Mouse (Mus musculus) hindbrain, postnatal 0 days (tissue): ENCODE measurements around the gene Gm13420. TPM values are rescaled to one million over a fixed set of nuclear protein-coding genes. Genes with fewer than 3 reads are reported as not detected.
"Not testable (repeated sequence)": the region's sequence is repeated elsewhere in the genome, so short reads cannot be mapped to it uniquely, and the experiment has no call there.

Experiments
- ATAC-seq: fragments of 200-750 bp; cut with Nextera tagmentation; 2 replicates; pipeline ENCODE4 v1.8.0; 2017; ENCODE audit warnings: mild to moderate bottlenecking, moderate TSS enrichment, moderate library complexity
- DNase-seq: peaks from one replicate; pipeline ENCODE4 v3.0.0-alpha.2; 2015; ENCODE audit warnings: low spot score
- H3K27ac ChIP-seq: fragments of 300-500 bp; sonication (generic); 2 replicates; pipeline ENCODE4 v1.5.1; 2014; ENCODE audit warnings: mild to moderate bottlenecking
- H3K27me3 ChIP-seq: fragments of 300-500 bp; sonication (generic); 2 replicates; pipeline ENCODE4 v1.6.1; 2014; ENCODE audit warnings: low read length, mixed read lengths; ENCODE audit not compliant: insufficient read depth
- H3K36me3 ChIP-seq: fragments of 300-500 bp; sonication (generic); 2 replicates; pipeline ENCODE4 v1.6.1; 2014; ENCODE audit warnings: low read length, mixed read lengths; ENCODE audit not compliant: insufficient read depth
- H3K4me1 ChIP-seq: fragments of 300-500 bp; sonication (generic); 2 replicates; pipeline ENCODE4 v1.6.1; 2014; ENCODE audit warnings: antibody characterized with exemption, low read length, mixed read lengths; ENCODE audit not compliant: insufficient read depth
- H3K4me2 ChIP-seq: fragments of 300-500 bp; sonication (generic); 2 replicates; pipeline ENCODE4 v1.6.1; 2014; ENCODE audit warnings: low read depth, mild to moderate bottlenecking, low read length, moderate library complexity, mixed read lengths
- H3K4me3 ChIP-seq: fragments of 300-500 bp; sonication (generic); 2 replicates; pipeline ENCODE4 v1.5.1; 2014; ENCODE audit warnings: low read length
- H3K9ac ChIP-seq: fragments of 300-500 bp; sonication (generic); replicated peaks from 2 replicates; pipeline ENCODE4 v1.6.1; 2014; ENCODE audit warnings: mild to moderate bottlenecking, low read length, moderate library complexity, mixed read lengths
- H3K9me3 ChIP-seq: fragments of 300-500 bp; sonication (generic); 2 replicates; pipeline ENCODE4 v1.6.1; 2016; ENCODE audit warnings: low read length, mixed read lengths
- CTCF ChIP-seq: IDR thresholded peaks from 2 replicates; pipeline ENCODE4 v1.5.1; 2016; ENCODE audit warnings: antibody characterized with exemption, control low read depth, low read depth
- WGBS: fragments of 180-500 bp; shearing (Covaris S2); extraction: QIAGEN DNeasy Blood & Tissue Kit; methylation state at CpG from one replicate; pipeline ENCODE4 v1.1.7; 2014; 5-methylcytosine and 5-hydroxymethylcytosine counted together
- polyA plus RNA-seq: library from polyadenylated mRNA; unstranded; fragments of >200 nt; fragmentation: Nextera tagmentation; extraction: Ambion mirVana; gene quantifications from 2 replicates; pipeline ENCODE4 v1.2.1, GENCODE M21; 2015
- total RNA-seq: library from RNA; depleted of rRNA; stranded (reverse); fragments of >200 nt; gene quantifications from 2 replicates; pipeline ENCODE4 v1.2.3, GENCODE M21; 2014

Gm13420 gene
- total and polyA plus RNA-seq, 2 experiments from 2014 or later, result 0.56 to 2.6 TPM

- no peak for ATAC-seq
- H3K4me3 ChIP-seq, result no peak overlapping the region
- H3K36me3 ChIP-seq, result peaks cover 27% of the 10 kb centered on the region; the same call in 1 of the 2 replicates
- no peak for TF ChIP-seq CTCF
- H3K4me2 ChIP-seq, result no peak overlapping the region
- WGBS, result 83% methylated on average over 5 of the region's 5 CpGs
- no peak for DNase-seq
- no peaks in the 10 kb centered on the region for H3K9me3 ChIP-seq
- H3K27ac ChIP-seq, result no peak overlapping the region
- no peaks in the 10 kb centered on the region for H3K4me1 ChIP-seq
- H3K9ac ChIP-seq, result no peak overlapping the region
- no peaks in the 10 kb centered on the region for H3K27me3 ChIP-seq
Measured at GRCm38 (mm10) chr2:29711877-29712276, 39.6 kb downstream of the Gm13420 start.

- no peak overlapping the region for H3K27ac ChIP-seq
- H3K9me3 ChIP-seq, result no peaks in the 10 kb centered on the region
- ATAC-seq (no peak), DNase-seq (no peak)
- no peak for TF ChIP-seq CTCF
- H3K9ac ChIP-seq, result no peak overlapping the region
- WGBS, result 67% methylated on average over 3 of the region's 3 CpGs
- H3K36me3 ChIP-seq, result peaks cover 36% of the 10 kb centered on the region
- H3K4me3 ChIP-seq, result no peak overlapping the region
- no peaks in the 10 kb centered on the region for H3K4me1 ChIP-seq
- no peaks in the 10 kb centered on the region for H3K27me3 ChIP-seq
- no peak overlapping the region for H3K4me2 ChIP-seq
Measured at GRCm38 (mm10) chr2:29711038-29711437, 40.4 kb downstream of the Gm13420 start.

GRCm38 (mm10) chr2:29708209-29708608, 43.3 kb downstream of the Gm13420 start:
- 90% methylated on average over 4 of the region's 4 CpGs for WGBS
- not testable (repeated sequence) for H3K27me3 ChIP-seq, H3K9me3 ChIP-seq, H3K4me3 ChIP-seq, H3K4me1 ChIP-seq, H3K9ac ChIP-seq, ATAC-seq, DNase-seq, H3K4me2 ChIP-seq
- Histone ChIP-seq H3K27ac (0 out of 2 replicates have a peak overlapping the region, but pooled peaks have one; percentile 74), H3K36me3 (peaks cover 49% of the 10 kb centered on the region)

GRCm38 (mm10) chr2:29707731-29708130, 43.8 kb downstream of the Gm13420 start:
- Histone ChIP-seq H3K4me2 (no peak overlapping the region), H3K27me3 (no peaks in the 10 kb centered on the region), H3K4me1 (no peaks in the 10 kb centered on the region), H3K9ac (no peak overlapping the region), H3K36me3 (peaks cover 50% of the 10 kb centered on the region), H3K27ac (peak overlapping the region; percentile 74; the same call in 1 of the 2 replicates), H3K4me3 (no peak overlapping the region), H3K9me3 (no peaks in the 10 kb centered on the region)
- peak; percentile 66; the same call in 1 of the 2 replicates for ATAC-seq
- TF ChIP-seq CTCF, result peak; percentile 58
- 74% methylated on average over 4 of the region's 4 CpGs for WGBS
- DNase-seq, result peak; percentile 49

- no peaks in the 10 kb centered on the region for H3K4me1 ChIP-seq
- TF ChIP-seq CTCF, result no peak
- ATAC-seq (0 out of 2 replicates have a peak, but pooled peaks have one; percentile 11), DNase-seq (peak; percentile 23)
- no peak overlapping the region for H3K9ac ChIP-seq
- H3K27me3 ChIP-seq, result no peaks in the 10 kb centered on the region
- no peaks in the 10 kb centered on the region for H3K9me3 ChIP-seq
- WGBS, result 79% methylated on average over 18 of the region's 18 CpGs
- no peak overlapping the region for H3K4me3 ChIP-seq
- H3K36me3 ChIP-seq, result peaks cover 50% of the 10 kb centered on the region
- H3K27ac ChIP-seq, result peak overlapping the region; percentile 74
- no peak overlapping the region for H3K4me2 ChIP-seq
Measured at GRCm38 (mm10) chr2:29706726-29707620, 44.5 kb downstream of the Gm13420 start.

- H3K36me3 ChIP-seq, result peaks cover 52% of the 10 kb centered on the region
- no peak for TF ChIP-seq CTCF
- H3K9ac ChIP-seq, result no peak overlapping the region
- no peaks in the 10 kb centered on the region for H3K27me3 ChIP-seq
- ATAC-seq (no peak), DNase-seq (peak; percentile 46)
- H3K27ac ChIP-seq, result peak overlapping the region; percentile 41; the same call in 1 of the 2 replicates
- no peaks in the 10 kb centered on the region for H3K9me3 ChIP-seq
- H3K4me2 ChIP-seq, result no peak overlapping the region
- H3K4me3 ChIP-seq, result no peak overlapping the region
- H3K4me1 ChIP-seq, result no peaks in the 10 kb centered on the region
- WGBS, result 69% methylated on average over 3 of the region's 3 CpGs
Measured at GRCm38 (mm10) chr2:29705493-29705892, 46.0 kb downstream of the Gm13420 start.
